Mouse (Mus musculus) gastrocnemius, adult 2 months (tissue): Measurements from ENCODE around the gene Prdm11. TPM values are rescaled to one million over a fixed set of nuclear protein-coding genes. Genes with fewer than 3 reads are reported as not detected.

Experiments used
- DNase-seq: peaks from one replicate; pipeline ENCODE4 v3.0.0; 2022
- H3K27ac ChIP-seq: fragments of 200-600 bp; 2 replicates; pipeline ENCODE4 v1.8.1; 2022; ENCODE audit warnings: mild to moderate bottlenecking
- H3K4me3 ChIP-seq: fragments of 200-600 bp; 2 replicates; pipeline ENCODE4 v1.8.1; 2022; ENCODE audit warnings: mild to moderate bottlenecking, moderate library complexity
- CTCF ChIP-seq: fragments of 200-600 bp; IDR thresholded peaks from 2 replicates; pipeline ENCODE4 v1.8.1; 2022; ENCODE audit warnings: antibody characterized with exemption, mild to moderate bottlenecking, moderate library complexity
- intact Hi-C: fragments of 180-260 bp; cut with DNase I; formaldehyde crosslinking; loops from one replicate; pipeline ENCODE4 v1.15.1; 2025
- total RNA-seq, 2 experiments: library from RNA; stranded (reverse); gene quantifications; 2 replicates each; pipeline ENCODE4 v1.2.3; 2021

The Prdm11 gene
- total RNA-seq, 2 experiments from 2014 or later, result 0.77 to 0.81 TPM

DNA sequence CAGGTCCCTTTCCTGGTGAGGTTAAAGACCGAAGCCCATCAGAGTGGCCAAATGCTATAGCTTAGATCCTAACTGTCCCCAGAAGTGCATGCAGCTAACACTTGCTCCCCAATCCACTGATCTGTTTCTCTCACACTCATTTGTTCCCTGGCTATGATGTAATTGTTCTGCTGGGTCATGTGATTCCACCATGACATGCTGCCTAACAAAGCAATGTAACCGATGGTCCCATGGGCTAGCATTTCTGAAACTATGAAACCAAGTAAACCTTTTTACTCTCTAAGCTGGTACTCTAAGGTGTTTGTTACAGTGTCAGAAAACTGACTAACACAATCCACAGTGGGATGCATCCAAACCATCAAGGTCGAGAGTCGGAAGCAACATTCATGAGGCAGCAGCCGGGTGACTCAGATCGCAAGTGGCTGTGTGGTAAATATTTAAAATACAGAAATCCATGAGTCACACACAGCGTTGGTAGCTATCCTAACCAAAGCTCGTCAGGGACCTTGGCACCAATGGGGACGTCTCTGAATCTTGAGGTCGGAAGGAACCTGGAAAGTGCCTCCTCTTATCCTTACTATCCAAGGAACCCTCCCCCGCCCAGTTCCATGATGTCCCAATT lies 100.7 kb downstream of the Prdm11 start:
- no peak overlapping the region for H3K27ac ChIP-seq
- no peak overlapping the region for H3K4me3 ChIP-seq
- intact Hi-C loops, result no loop called here
- no peak for DNase-seq
- TF ChIP-seq CTCF, result no peak

DNA sequence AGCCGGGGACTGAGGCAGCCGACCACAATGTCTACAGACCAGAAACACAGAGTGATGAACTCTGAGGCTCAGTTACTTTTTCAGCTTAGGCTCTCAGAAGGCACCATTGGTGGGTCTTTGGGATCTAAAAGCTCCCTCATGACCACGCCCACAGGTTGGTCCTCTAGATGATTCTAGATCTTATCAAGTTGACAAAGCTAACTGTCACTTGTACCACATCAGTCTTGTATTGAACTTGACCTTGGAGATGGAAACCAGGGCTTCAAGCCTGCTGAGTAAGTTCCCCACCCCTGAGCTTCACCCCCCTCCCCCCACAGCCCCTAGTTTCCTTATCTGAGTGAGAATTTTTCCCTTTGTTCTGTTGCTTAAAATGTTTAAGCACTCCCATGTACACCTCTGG lies 101.6 kb downstream of the Prdm11 start:
- H3K27ac ChIP-seq, result no peak overlapping the region
- no peak for TF ChIP-seq CTCF
- no peak for DNase-seq
- intact Hi-C loops, result no loop called here
- H3K4me3 ChIP-seq, result no peak overlapping the region

DNA sequence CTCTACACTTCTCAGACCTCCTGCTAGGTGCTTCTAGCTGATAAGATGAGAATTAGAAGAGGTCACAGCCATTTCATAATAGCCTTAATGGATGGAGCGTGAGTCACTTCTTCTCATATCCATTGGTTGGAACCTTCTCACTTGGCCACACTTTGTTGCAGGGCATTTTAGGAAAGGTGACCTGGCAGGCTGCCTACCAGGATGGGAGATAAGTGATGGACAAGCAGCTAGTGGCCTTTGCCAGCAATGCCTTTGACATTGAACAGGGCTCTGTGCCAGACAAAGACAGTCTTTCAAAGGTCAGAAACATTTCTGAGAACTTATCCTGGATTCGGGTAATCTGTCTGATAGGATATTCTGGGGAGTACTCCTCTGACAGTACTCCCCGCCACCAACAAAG lies 102.6 kb downstream of the Prdm11 start:
- TF ChIP-seq CTCF, result no peak
- intact Hi-C loops, result no loop called here
- Histone ChIP-seq H3K4me3 (no peak overlapping the region), H3K27ac (no peak overlapping the region)
- no peak for DNase-seq

DNA sequence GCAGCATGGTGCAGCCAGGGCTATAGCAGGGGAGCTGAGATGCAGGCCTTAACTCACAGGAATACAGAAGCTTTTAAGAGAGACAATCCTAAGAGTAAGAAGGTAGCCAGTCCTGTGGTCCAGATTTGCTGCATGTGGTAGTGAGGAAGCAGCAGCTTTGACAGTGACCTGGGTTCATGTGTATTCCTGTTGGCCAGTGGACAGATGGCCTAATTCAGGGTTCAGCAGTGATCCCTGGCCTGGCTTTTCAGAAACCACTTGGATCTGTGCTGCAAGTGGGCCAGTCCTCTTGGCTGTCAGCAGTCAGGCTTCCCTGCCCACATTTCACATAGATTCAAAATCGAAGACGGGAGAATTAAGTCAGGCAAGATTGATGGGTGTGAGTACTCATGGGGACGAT lies 104.5 kb downstream of the Prdm11 start:
- TF ChIP-seq CTCF, result no peak
- no peak overlapping the region for H3K4me3 ChIP-seq
- no peak overlapping the region for H3K27ac ChIP-seq
- intact Hi-C loops, result no loop called here
- DNase-seq, result no peak

DNA sequence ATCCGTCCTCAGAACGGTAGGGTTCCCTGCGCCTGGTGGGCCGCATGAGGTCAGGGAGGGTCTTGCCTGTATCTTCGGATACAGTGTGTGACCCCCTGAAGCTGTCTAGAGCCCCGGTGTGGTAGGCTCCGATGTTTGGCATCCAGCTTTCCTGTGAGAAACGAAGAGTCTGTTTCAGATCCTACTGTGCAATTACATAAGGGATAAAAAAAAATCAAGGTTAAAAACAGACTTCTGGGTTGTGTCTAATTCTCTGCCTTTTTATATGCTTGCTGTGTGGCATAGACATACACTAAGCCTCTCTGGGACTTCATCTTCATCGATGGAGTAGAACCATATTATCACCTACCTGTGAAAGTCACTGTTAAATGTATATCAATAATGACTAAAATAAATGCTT lies 105.0 kb downstream of the Prdm11 start:
- no peak for DNase-seq
- Histone ChIP-seq H3K4me3 (no peak overlapping the region), H3K27ac (no peak overlapping the region)
- intact Hi-C loops, result no loop called here
- no peak for TF ChIP-seq CTCF

DNA sequence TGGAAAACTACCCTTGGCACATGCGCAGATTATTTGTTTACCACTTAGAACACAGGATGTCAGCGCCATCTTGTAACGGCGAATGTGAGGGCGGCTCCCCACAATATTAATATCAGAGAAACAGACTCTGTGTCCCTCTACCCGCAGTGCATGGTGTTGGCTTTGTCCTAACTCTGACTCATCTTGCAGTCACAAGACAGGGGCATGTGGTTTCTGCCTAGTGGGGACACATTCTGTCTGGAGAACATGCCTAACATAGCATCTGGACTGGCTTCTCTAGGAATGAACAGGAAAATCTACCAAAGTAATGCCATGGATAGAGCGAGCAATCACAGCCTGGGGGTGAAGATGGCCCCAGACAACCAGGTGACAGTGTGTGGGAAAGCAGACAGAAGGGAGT lies 107.1 kb downstream of the Prdm11 start:
- H3K27ac ChIP-seq, result no peak overlapping the region
- no peak for TF ChIP-seq CTCF
- DNase-seq, result no peak
- H3K4me3 ChIP-seq, result no peak overlapping the region
- intact Hi-C loops, result no loop called here

DNA sequence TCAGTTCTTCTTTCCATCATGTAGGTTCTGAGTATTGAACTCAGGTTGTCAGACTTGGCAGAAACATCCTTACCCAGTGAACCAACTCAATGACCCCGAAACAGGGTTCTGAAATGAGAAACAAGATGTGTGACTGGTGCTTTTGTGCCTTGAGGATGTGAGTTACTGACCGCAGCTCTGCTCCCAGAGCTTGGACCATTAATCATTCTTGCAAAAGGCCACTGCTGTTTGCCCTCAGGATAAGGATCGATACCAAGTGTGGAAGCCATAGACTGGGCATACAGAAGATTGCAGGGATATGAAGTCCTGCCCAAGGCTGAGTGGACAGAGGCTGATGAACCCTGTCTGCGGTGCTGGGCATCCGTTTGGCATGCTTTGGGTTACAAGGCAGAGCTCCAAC lies 107.9 kb downstream of the Prdm11 start:
- Histone ChIP-seq H3K4me3 (no peak overlapping the region), H3K27ac (no peak overlapping the region)
- DNase-seq, result no peak
- TF ChIP-seq CTCF, result no peak
- intact Hi-C loops, result no loop called here

DNA sequence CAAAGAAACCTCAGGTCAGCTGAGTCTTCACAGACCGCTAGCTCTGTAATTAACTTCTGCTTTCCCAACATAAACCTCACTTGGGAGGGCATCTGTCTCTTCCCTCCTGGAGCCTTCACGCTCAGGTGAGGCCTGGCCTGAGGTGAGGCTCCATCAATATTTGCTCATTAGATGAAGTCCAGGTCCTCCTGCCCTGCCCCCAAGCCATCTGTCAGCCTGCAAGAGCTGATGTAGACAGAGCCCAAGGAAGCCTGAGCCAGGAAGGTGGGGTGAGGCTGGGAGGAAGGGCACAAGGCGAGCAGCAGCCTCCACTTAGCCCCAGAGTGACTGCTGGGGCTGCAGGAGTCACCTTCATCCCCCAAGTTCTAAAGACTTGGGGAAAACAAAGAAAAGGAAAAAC lies 110.5 kb downstream of the Prdm11 start:
- Histone ChIP-seq H3K4me3 (no peak overlapping the region), H3K27ac (no peak overlapping the region)
- TF ChIP-seq CTCF, result no peak
- no peak for DNase-seq
- intact Hi-C loops, result no loop called here

DNA sequence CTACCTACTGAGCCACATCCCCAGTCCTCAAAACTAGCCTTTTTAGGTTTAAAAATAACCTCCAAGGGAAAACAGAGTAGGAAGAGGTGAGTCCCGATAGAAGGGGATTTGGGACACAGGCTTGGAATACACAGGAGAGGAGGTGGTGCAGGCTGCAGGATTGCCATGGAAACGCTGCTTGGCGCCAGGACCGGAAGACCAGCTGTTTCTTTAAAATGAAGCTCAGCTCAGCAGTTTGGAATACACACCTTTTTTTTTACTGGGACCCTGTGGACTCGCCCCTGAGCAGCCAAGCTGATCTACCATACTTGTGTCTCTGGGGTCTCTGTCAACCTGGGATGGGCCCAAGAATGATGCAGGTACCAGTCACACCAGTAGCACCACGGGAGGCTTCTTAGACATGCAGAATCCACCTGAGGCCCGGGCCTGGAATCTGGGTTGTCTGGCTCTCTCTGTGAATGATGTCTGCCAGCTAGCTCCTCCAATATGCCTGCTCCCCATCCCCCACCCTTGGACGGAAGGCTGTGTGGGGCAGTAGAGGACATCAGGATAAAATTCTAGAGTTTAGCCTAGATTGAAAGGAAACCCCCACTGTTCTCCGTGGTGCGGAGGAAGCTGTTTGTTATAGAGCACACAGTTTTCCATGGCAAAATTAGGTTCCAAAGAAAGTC lies 111.5 kb downstream of the Prdm11 start:
- Histone ChIP-seq H3K4me3 (no peak overlapping the region), H3K27ac (no peak overlapping the region)
- intact Hi-C loops, result no loop called here
- DNase-seq, result no peak
- TF ChIP-seq CTCF, result no peak

DNA sequence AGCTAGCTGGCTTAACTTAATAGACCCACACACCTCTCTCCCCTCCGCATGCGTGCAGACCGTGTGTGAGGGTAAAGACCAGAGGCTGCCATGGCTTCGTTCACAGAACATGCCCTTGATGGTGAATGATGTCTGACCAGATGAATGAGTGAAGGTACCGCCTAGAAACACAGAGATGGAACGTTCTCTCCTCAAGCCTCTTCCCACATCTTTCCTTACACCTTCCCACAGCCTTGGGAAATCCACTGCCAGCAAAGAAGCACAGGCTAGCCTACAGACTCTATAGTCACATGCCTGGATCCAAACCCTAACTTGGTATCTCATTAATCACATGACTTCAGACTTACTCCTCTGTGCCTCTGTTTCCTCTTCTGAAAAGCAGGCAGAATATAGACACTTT lies 112.6 kb downstream of the Prdm11 start:
- intact Hi-C loops, result no loop called here
- no peak for TF ChIP-seq CTCF
- no peak overlapping the region for H3K4me3 ChIP-seq
- no peak for DNase-seq
- H3K27ac ChIP-seq, result no peak overlapping the region

DNA sequence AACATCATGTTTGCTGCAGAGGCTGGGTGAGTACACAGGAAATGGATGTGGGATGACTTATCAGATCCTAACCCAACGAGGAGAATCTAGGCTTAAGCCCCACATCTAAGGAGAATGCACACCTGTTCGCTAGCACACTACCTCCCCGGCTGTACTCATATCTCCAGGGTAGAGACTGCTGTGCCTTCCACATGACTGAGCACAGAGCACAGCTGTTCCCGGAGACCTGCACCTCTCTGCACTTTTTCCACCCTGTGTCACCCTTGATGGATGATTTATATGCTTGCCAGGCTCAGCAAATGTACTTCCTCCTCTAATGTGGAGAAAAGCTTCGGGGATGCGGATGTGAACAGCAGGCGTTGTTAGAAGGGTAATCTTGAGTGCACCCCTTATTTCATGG lies 114.9 kb downstream of the Prdm11 start:
- DNase-seq, result no peak
- no peak overlapping the region for H3K27ac ChIP-seq
- TF ChIP-seq CTCF, result no peak
- intact Hi-C loops, result no loop called here
- H3K4me3 ChIP-seq, result no peak overlapping the region

DNA sequence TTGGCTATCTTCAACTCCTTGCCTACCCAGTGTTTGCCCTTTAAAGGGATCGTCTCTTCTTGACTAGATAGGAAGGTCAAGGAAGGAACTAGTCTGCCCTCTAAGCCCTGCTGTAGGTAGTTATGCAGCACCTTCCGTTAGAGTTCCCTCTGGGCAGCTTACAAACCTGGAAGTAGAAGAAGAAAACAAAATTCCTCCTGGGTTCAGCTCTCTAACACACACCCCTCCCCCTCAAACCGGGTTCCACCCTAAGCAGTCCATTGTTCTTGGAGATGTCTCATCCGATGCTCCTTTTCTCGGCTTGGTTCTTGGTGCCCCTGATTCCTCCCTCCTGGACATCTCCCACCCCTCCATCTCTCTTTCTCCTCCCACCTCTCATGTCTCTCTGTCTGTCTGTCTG lies 116.3 kb downstream of the Prdm11 start:
- DNase-seq, result no peak
- no peak overlapping the region for H3K4me3 ChIP-seq
- no peak overlapping the region for H3K27ac ChIP-seq
- TF ChIP-seq CTCF, result no peak
- intact Hi-C loops, result no loop called here

DNA sequence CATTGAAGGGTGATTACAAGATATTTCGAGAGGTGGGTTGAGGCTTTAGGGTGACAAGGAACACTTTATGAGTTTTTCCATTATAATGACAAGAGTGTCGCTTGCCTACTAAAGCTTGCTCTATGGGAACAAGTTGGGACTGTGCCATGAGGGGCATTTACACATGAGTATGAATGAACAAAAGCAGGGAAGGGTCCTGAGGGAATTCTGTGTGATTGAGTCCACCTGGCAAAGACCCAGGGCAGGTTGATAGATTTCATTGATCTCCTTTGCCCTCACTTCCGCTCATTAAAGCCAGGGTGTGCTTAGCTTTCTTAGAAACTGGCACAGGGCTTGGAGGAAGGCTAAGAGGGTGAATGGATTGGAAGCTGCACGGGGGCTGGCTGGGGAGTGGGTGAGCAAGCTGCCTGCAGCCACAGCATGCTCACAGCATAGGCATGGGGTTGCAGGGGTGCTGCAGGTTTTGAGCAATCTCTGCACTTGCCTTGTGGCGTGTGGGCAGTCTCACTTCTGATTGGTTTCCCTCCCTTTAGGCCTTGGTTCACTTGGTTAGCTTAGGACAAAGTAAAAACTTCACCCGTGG lies 121.2 kb downstream of the Prdm11 start:
- TF ChIP-seq CTCF, result no peak
- Histone ChIP-seq H3K4me3 (no peak overlapping the region), H3K27ac (no peak overlapping the region)
- intact Hi-C loops, result no loop called here
- DNase-seq, result no peak

DNA sequence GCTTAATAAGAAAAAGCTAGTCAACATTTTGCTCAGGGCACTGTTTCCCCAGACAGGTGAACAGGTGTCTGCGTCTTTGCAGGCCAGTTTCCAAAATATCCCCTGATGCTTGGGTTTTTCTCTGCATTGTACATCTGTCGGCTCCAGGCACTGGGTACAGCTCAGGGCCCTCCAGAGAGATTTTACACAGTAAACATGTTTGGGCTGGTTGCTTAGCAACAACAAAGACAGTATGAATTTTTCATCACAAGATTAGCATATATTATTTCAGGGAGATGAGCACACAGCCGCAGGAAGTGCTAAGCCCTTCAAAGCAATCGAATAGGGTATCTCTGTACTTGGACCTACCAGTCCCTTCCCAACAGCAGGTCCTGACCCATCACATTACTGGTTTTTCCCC lies 125.3 kb downstream of the Prdm11 start:
- H3K4me3 ChIP-seq, result no peak overlapping the region
- H3K27ac ChIP-seq, result no peak overlapping the region
- no peak for DNase-seq
- intact Hi-C loops, result no loop called here
- no peak for TF ChIP-seq CTCF
